Mouse (Mus musculus) hindlimb bud, embryonic 11.5 days (tissue): ENCODE measurements around the gene Uhrf1.
A peak's percentile ranks its signal among the peaks of the same experiment; 100 is the strongest.

Experiments used
- DNase-seq: peaks from one replicate; pipeline ENCODE4 v3.0.0-alpha.2; 2012; ENCODE audit warnings: low read depth, low spot score; ENCODE audit errors: extremely low spot score

The Uhrf1 gene

GRCm38 (mm10) chr17:56275842-56276480 is 27.2 kb upstream of the Uhrf1 start:
- no peak for DNase-seq

- DNase-seq = peak; percentile 96
These were observed 26.2 kb upstream of the Uhrf1 start, which contains the start of gene Ticam1 for GRCm38 (mm10) chr17:56276643-56277566. TSS of gene Ticam1 (minus strand) at chr17:56276786.

GRCm38 (mm10) chr17:56277567-56277893 is 25.6 kb upstream of the Uhrf1 start:
- no peak for DNase-seq

GRCm38 (mm10) chr17:56278340-56278739 is 24.8 kb upstream of the Uhrf1 start:
- DNase-seq = no peak

GRCm38 (mm10) chr17:56279481-56280155 is 23.5 kb upstream of the Uhrf1 start:
- no peak for DNase-seq

- DNase-seq = no peak
These were observed 21.9 kb upstream of the Uhrf1 start for GRCm38 (mm10) chr17:56281193-56281592.

GRCm38 (mm10) chr17:56282802-56283201 is 20.3 kb upstream of the Uhrf1 start:
- no peak for DNase-seq

GRCm38 (mm10) chr17:56283316-56283715 is 19.8 kb upstream of the Uhrf1 start:
- DNase-seq = no peak

- no peak for DNase-seq
These were observed 17.1 kb upstream of the Uhrf1 start for GRCm38 (mm10) chr17:56285995-56286394.

- no peak for DNase-seq
These were observed 15.3 kb upstream of the Uhrf1 start for GRCm38 (mm10) chr17:56287830-56288229.

GRCm38 (mm10) chr17:56288866-56289265 is 14.3 kb upstream of the Uhrf1 start:
- no peak for DNase-seq

GRCm38 (mm10) chr17:56289371-56290331 is 13.5 kb upstream of the Uhrf1 start:
- peak; percentile 66 for DNase-seq

GRCm38 (mm10) chr17:56290388-56291170 is 12.5 kb upstream of the Uhrf1 start:
- peak; percentile 88 for DNase-seq

- peak; percentile 57 for DNase-seq
These were observed 12.0 kb upstream of the Uhrf1 start for GRCm38 (mm10) chr17:56291171-56291511.

- no peak for DNase-seq
These were observed 11.2 kb upstream of the Uhrf1 start for GRCm38 (mm10) chr17:56291826-56292475.

- no peak for DNase-seq
These were observed 10.4 kb upstream of the Uhrf1 start, which contains the start of gene Plin3 for GRCm38 (mm10) chr17:56292531-56293222. TSS of gene Plin3 (minus strand) at chr17:56292873.

- no peak for DNase-seq
These were observed 9.8 kb upstream of the Uhrf1 start for GRCm38 (mm10) chr17:56293291-56293690.

GRCm38 (mm10) chr17:56294241-56294640 is 8.9 kb upstream of the Uhrf1 start:
- DNase-seq = no peak

- DNase-seq = no peak
These were observed 6.9 kb upstream of the Uhrf1 start for GRCm38 (mm10) chr17:56296201-56296600.
